ENCODE assay signal across 20 mouse cellular contexts in the genomic region with DNA sequence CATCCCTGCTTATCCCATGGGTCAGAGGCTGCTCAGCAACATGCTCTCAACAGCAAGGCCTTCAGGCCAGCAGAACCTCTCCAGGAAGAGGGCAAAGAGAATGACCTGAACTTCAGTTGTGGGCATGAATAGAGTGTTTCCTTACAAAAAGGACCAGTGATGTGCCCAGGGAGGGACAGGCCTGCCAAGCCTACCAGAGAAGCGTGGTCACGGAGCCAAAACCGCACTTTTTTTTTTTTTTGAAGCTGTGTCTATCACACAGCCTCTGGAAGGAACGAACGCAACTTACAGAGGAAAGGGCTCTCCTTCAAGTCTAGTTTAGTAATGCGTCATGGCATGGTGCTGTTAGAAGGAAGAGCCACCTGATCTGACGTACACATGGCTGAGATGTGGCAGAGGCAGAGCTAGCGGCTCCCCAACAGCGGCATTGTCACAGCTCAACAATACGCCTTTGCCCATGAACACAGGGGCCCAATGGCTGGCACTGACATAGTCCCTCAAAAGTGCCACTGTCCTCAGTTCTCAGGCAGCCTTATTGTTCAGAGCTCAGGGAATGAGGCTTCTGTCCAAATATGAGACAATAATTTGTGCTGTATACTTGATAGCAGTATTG.
A peak's percentile ranks its signal among the peaks of the same experiment; 100 is the strongest.
DNase-seq lines count a peak whose midpoint lies in the region; ATAC-seq lines count a peak whose summit lies in the region.
"Had no signal": no experiment of that assay in that cellular context is flagged by ENCODE, and none has a peak within 500 bp of the region (broad histone marks: within the 10 kb centered on the region; RNA-seq: fewer than 3 reads in every experiment).

No protein-coding gene starts in this region.

- H3K9me3 ChIP-seq in forebrain, embryonic 13.5 days (replicated peaks): no peaks in the 10 kb centered on the region
- H3K9me3 ChIP-seq in forebrain, embryonic 11.5 days (ENCODE audit: control insufficient read depth, low read length): no peaks in the 10 kb centered on the region
- H3K9me3 ChIP-seq in hindbrain, embryonic 16.5 days (ENCODE audit: control insufficient read depth, low read length): no peaks in the 10 kb centered on the region
- no peaks in the 10 kb centered on the region for H3K9me3 ChIP-seq in hindbrain, embryonic 10.5 days
- H3K9me3 ChIP-seq: heart, embryonic 10.5 days; midbrain, embryonic 15.5 days; neural tube, embryonic 12.5 days had no signal

- peaks cover 18% of the 10 kb centered on the region; the same call in 1 of the 2 replicates for H3K36me3 ChIP-seq in forebrain, embryonic 13.5 days (ENCODE audit: poor library complexity, severe bottlenecking)
- no peaks in the 10 kb centered on the region for H3K36me3 ChIP-seq in forebrain, embryonic 11.5 days (ENCODE audit: control insufficient read depth, insufficient read depth, low read length)
- H3K36me3 ChIP-seq in hindbrain, embryonic 16.5 days (ENCODE audit: control insufficient read depth, insufficient read depth, low read length): no peaks in the 10 kb centered on the region
- peaks cover 30% of the 10 kb centered on the region for H3K36me3 ChIP-seq in hindbrain, embryonic 10.5 days
- H3K36me3 ChIP-seq: midbrain, embryonic 15.5 days; neural tube, embryonic 12.5 days had no signal

- no peaks in the 10 kb centered on the region for H3K27me3 ChIP-seq in forebrain, embryonic 13.5 days
- H3K27me3 ChIP-seq in forebrain, embryonic 11.5 days (ENCODE audit: control insufficient read depth, insufficient read depth, low read length): no peaks in the 10 kb centered on the region
- H3K27me3 ChIP-seq in hindbrain, embryonic 16.5 days (replicated peaks; ENCODE audit: control insufficient read depth, insufficient read depth, low read length): no peaks in the 10 kb centered on the region
- no peaks in the 10 kb centered on the region for H3K27me3 ChIP-seq in hindbrain, embryonic 10.5 days (ENCODE audit: insufficient read depth, poor library complexity, severe bottlenecking)
- H3K27me3 ChIP-seq: midbrain, embryonic 15.5 days; neural tube, embryonic 12.5 days; Patski had no signal

- no peak overlapping the region for H3K9ac ChIP-seq in forebrain, embryonic 13.5 days
- no peak overlapping the region for H3K9ac ChIP-seq in forebrain, embryonic 11.5 days (ENCODE audit: low read length)
- no peak overlapping the region for H3K9ac ChIP-seq in hindbrain, embryonic 16.5 days (ENCODE audit: low read depth, low read length)
- H3K9ac ChIP-seq: midbrain, embryonic 15.5 days; neural tube, embryonic 12.5 days had no signal

- no peak overlapping the region for H3K27ac ChIP-seq in forebrain, embryonic 13.5 days
- no peak overlapping the region for H3K27ac ChIP-seq in forebrain, embryonic 11.5 days (ENCODE audit: low read depth, low read length)
- 0 out of 2 replicates have a peak overlapping the region, but pooled peaks have one; percentile 15 for H3K27ac ChIP-seq in hindbrain, embryonic 16.5 days (ENCODE audit: low read depth, low read length)
- H3K27ac ChIP-seq in hindbrain, embryonic 10.5 days: no peak overlapping the region
- H3K27ac ChIP-seq: gastrocnemius, adult 2 months; heart, embryonic 10.5 days; midbrain, embryonic 15.5 days; neural tube, embryonic 12.5 days had no signal

- H3K4me3 ChIP-seq in forebrain, embryonic 13.5 days: no peak overlapping the region
- no peak overlapping the region for H3K4me3 ChIP-seq in forebrain, embryonic 11.5 days (ENCODE audit: low read depth, low read length)
- H3K4me3 ChIP-seq in hindbrain, embryonic 16.5 days (ENCODE audit: low read length): no peak overlapping the region
- H3K4me3 ChIP-seq in hindbrain, embryonic 10.5 days: no peak overlapping the region
- H3K4me3 ChIP-seq: gastrocnemius, adult 2 months; heart, embryonic 10.5 days; midbrain, embryonic 15.5 days; neural tube, embryonic 12.5 days had no signal

- WGBS in forebrain, embryonic 13.5 days: 89% methylated on average over 10 of the region's 10 CpGs
- 95% methylated on average over 10 of the region's 10 CpGs for WGBS in forebrain, embryonic 11.5 days
- 83% methylated on average over 10 of the region's 10 CpGs for WGBS in hindbrain, embryonic 16.5 days
- 96% methylated on average over 10 of the region's 10 CpGs for WGBS in hindbrain, embryonic 10.5 days

- no peak overlapping the region for H3K4me2 ChIP-seq in forebrain, embryonic 13.5 days
- H3K4me2 ChIP-seq in forebrain, embryonic 11.5 days (ENCODE audit: low read depth, low read length, severe bottlenecking): no peak overlapping the region
- no peak overlapping the region for H3K4me2 ChIP-seq in hindbrain, embryonic 16.5 days (ENCODE audit: low read length)
- H3K4me2 ChIP-seq: midbrain, embryonic 15.5 days; neural tube, embryonic 12.5 days had no signal

- no peaks in the 10 kb centered on the region for H3K4me1 ChIP-seq in forebrain, embryonic 13.5 days
- no peaks in the 10 kb centered on the region for H3K4me1 ChIP-seq in forebrain, embryonic 11.5 days (replicated peaks; ENCODE audit: control insufficient read depth, insufficient read depth, low read length)
- no peaks in the 10 kb centered on the region for H3K4me1 ChIP-seq in hindbrain, embryonic 16.5 days (ENCODE audit: control insufficient read depth, insufficient read depth, low read depth, low read length)
- 0 out of 2 replicates have a peak, but pooled peaks cover 5% of the 10 kb centered on the region for H3K4me1 ChIP-seq in hindbrain, embryonic 10.5 days (replicated peaks)
- H3K4me1 ChIP-seq: midbrain, embryonic 15.5 days had no signal

- DNase-seq in forebrain, embryonic 11.5 days (ENCODE audit: low spot score): no peak
- no peak for DNase-seq in hindbrain, embryonic 10.5 days (ENCODE audit: low spot score)
- DNase-seq in right cerebral cortex, adult 18-20 months: peak; percentile 35
- no peak for DNase-seq in right cerebral cortex, postnatal 25 days
- no peak for DNase-seq in c-Kit-positive CD71-positive TER-119-positive erythroid progenitor cells, embryonic 14.5 days (ENCODE audit: low spot score)
- DNase-seq in heart, adult 9 months (ENCODE audit: low spot score in 2 of 2): no peak
- DNase-seq: cerebellum, adult 9-10 months; gastrocnemius, adult 2 months; lung, postnatal 4 days; retina, postnatal 1 day; right cerebral cortex, postnatal 4 days; thymus, postnatal 25 days had no signal

- ATAC-seq in forebrain, embryonic 13.5 days: peak; percentile 62
- no peak for ATAC-seq in forebrain, embryonic 11.5 days (replicated peaks; ENCODE audit: low FRiP score)
- peak; percentile 43; the same call in 1 of the 2 replicates for ATAC-seq in hindbrain, embryonic 16.5 days
- ATAC-seq: CD4-positive, CD25-positive, alpha-beta regulatory T cell, adult 4 months; intestine, embryonic 16.5 days; midbrain, embryonic 15.5 days; Patski had no signal
